Mouse (Mus musculus) CD4-positive naive resting alpha-beta T cell, adult 57 days (primary cell): ENCODE results near the gene Sypl2. TPM values are rescaled to one million over a fixed set of nuclear protein-coding genes. Genes with fewer than 3 reads are reported as not detected.

Experiments used
- total RNA-seq: library from RNA; stranded (reverse); gene quantifications from one replicate; pipeline ENCODE4 v1.2.4, GENCODE M21; 2023

The Sypl2 gene
- total RNA-seq = not detected

GRCm38 (mm10) chr3:108226558-108227350, at the start of gene Sypl2:
TSS of gene Sypl2 (minus strand) at chr3:108226648.

DNA sequence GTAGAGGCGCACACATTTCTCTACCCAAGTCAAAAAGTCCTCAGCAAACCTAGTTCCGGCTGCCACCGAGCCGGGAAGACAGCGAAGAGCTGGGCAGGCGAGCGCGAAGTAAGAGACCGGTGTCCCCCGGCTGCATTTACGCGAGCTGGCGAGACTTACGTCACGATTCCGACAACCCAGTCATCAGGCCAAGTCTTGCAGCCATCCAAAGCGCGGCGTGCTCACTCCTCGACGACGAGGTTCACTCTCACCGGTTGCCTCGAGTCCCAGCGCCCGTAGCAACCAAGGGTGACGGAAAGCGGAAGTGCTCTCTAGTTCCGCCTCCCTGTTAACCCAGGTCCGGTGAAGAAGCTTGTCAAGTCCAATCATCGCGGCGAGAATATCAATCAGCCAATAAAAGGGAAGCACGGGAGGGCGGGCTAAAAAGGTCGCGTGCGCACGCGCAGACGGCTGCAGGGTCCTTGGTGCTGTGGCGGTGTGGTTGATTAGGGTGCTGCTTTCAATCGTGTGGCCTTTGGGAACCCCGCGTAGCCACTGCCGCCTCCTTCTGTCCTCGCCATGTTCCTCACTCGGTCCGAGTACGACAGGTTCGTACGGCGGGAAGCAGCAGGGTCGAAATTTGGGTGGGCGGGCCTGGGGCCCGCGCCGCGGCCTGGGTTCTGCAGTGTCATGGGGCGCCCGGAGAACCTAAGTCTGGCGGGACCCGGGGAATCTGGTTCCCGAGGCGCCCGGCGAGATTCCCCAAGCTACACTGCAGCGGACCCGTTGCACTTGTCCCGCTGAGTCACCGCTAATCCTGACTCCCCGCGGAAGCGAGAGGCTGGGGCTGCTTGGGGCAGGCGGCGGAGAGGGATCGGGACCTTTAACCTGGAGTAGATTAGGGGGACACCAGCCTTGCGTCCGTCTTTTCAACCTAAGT, 30.5 kb upstream of the Sypl2 start, which contains the start of gene Psma5:
TSS of gene Psma5 (plus strand) at position 208 of the 919 bp plus-strand sequence.

GRCm38 (mm10) chr3:108210771-108211139, 15.7 kb downstream of the Sypl2 start, which contains the start of gene Atxn7l2:
TSS of gene Atxn7l2 (minus strand) at chr3:108210934.

DNA sequence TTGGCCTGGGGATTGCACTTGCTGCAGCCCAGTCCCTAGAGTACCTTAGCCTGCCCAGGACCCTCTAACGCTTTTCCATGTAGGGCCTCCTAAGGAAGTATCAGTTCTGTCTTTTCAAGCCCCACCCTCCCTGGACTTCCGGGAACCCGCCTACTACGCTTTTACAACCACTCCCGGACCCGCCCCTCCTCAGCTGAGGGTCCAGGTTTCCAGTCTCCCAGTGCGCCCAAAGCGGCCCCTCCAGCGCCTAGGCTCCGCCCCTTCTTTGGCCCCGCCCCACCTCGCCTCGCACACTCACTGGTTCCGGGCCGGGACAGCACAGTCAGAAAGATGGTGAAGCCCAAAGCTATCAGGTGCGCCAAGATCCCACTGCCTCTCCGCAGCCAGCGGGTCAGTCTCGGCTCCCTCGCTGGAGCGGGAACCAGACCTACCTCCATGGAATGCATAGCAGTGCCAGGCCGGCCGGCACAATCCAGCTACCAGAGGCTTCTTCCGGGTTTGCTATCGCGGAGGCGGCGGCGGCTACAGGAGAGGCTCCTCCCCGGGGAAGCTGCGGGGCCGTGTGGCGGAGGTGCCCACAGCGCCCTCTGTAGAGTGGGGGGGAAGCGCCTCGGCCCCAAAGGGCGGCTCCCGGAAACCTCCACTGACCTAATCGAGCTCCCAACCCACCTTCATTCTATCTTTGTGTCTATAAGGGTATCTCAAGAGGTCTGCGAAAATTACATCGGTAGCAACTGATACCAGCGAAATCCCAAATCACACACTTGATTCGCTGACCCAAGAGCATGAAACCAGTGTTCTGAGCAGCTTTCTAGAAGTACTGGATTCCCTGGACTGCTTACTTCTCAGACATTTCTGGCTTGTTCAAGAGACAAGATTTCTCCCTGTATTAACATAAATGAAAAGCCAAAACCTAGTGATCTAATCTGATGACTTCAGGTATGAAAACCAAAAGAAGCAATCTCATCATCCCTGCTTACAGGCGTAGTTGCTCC, 25.8 kb downstream of the Sypl2 start, which contains the start of gene Cyb561d1:
TSS of gene Cyb561d1 (minus strand) at position 884 of the 995 bp plus-strand sequence.

GRCm38 (mm10) chr3:108186098-108187047, 40.1 kb downstream of the Sypl2 start, which contains the start of gene Amigo1:
TSS of gene Amigo1 (plus strand) at chr3:108186335.

Other genes starting within 250 kb of the Sypl2 start
- 1.3 TPM for gene Gstm2, start 240.2 kb downstream of the Sypl2 start, total RNA-seq
- 9.4 TPM for gene Gstm1, start 208.7 kb downstream of the Sypl2 start, total RNA-seq
- gene Gstm4, start 181.8 kb downstream of the Sypl2 start, total RNA-seq = 3.9 TPM
- gene Ampd2, start 140.0 kb downstream of the Sypl2 start, total RNA-seq = 33.1 TPM
- gene Gnat2, start 133.9 kb downstream of the Sypl2 start, total RNA-seq = not detected
- gene Gnai3, start 80.5 kb downstream of the Sypl2 start, total RNA-seq = 86.8 TPM
- gene Gpr61, start 71.8 kb downstream of the Sypl2 start, total RNA-seq = not detected
- 2.4 TPM for gene Amigo1, start 40.3 kb downstream of the Sypl2 start, total RNA-seq
- gene Cyb561d1, start 25.4 kb downstream of the Sypl2 start, total RNA-seq = 33.5 TPM
- 43.8 TPM for gene Atxn7l2, start 15.7 kb downstream of the Sypl2 start, total RNA-seq
- 33.5 TPM for gene Psma5, start 30.3 kb upstream of the Sypl2 start, total RNA-seq
- gene Sort1, start 57.4 kb upstream of the Sypl2 start, total RNA-seq = 1.3 TPM
- not detected for gene Mybphl, start 138.3 kb upstream of the Sypl2 start, total RNA-seq
- 0.41 TPM for gene Psrc1, start 157.2 kb upstream of the Sypl2 start, total RNA-seq
- gene Celsr2, start 188.9 kb upstream of the Sypl2 start, total RNA-seq = 8.8 TPM
- 150 TPM for gene Sars, start 218.6 kb upstream of the Sypl2 start, total RNA-seq